Mouse (Mus musculus) E14TG2a.4 (cell line): ENCODE results near the gene Ryr2.

Experiments
- CTCF ChIP-seq: conservative IDR thresholded peaks from 2 replicates; pipeline ENCODE4 v1.5.1; 2014; ENCODE audit warnings: low read length
- POU5F1 ChIP-seq: IDR thresholded peaks from 2 replicates; pipeline ENCODE4 v1.6.1; 2014; ENCODE audit warnings: low read length, borderline replicate concordance

GRCm38 (mm10) chr13:11851691-11852090 lies 255.1 kb downstream of the Ryr2 start:
- no peak for TF ChIP-seq CTCF
- TF ChIP-seq POU5F1: no peak
